Mouse (Mus musculus): ENCODE data around the gene Il18.

Gene Il18

DNA sequence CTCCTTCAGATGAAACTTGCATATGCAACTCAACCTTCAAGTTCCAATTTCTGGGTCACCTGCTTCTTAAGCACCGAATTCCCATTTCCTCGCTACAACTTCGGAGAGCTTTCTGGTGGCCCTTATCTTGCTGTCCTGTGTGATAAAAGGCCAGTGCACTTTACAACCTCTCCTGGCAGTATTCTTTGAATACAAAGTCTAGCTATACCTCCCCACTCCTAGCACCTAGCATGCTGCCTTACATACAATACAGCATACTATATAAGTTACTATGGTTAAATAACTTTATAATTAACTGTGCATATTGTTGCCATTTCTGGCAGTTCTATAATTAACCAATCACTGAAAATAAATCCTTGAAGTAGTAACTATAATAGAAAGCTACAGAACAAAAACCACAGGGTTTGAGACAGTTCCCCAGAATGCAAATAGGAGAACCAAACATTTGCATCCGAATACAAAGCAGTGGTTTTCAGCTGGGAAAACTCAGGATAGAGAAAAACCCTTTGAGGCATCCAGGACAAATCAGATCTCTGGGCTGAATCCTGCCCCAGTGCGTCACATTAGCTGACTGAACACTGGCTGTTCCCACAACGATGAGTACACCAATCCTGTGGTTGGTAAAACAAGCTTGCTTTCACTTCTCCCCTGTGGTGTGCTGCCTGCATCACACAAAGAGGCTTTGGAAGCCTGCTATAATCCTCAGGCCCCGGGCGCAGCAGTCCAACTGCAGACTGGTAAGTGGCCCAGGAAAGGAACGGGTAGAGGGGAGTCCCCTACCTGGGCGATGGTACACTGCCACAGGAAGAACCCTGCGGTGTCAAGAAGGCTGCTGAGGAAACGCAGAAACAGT lies at the start of gene Il18:
Gene Il18 (plus strand): TSS at position 587 of the 853 bp plus-strand sequence.
- H3K27me3 ChIP-seq (ENCODE audit: control insufficient read depth, insufficient read depth, low read length, poor library complexity, severe bottlenecking), result no peaks in the 10 kb centered on the region
- DNase-seq (ENCODE audit: low read depth, low spot score), result peak; percentile 68
- H3K36me3 ChIP-seq (ENCODE audit: control insufficient read depth, insufficient read depth, low read length, poor library complexity, severe bottlenecking), result no peaks in the 10 kb centered on the region

DNA sequence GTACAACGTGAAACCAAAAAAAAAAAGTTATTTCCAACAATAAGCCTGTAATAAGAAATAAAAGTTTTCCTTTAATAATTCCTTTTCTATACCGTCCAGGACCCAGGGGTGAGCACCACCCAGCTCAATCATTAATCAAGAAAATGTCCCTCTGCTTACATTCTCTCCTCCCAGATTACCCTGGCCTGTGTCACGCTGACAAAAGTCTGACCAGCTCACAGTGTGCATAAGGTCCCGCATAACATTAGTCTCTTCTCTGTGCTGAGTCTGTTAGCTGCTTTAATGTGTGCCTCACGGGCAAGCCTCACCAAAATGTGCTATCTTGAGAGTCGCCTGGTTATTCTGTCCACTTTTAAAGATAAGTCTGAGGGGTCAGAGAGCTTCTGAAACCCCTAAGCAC lies 49.2 kb upstream of the Il18 start:
- no peak for DNase-seq (ENCODE audit: low read depth, low spot score)
- Histone ChIP-seq H3K27me3 (ENCODE audit: control insufficient read depth, insufficient read depth, low read length, poor library complexity, severe bottlenecking) (no peaks in the 10 kb centered on the region), H3K36me3 (ENCODE audit: control insufficient read depth, insufficient read depth, low read length, poor library complexity, severe bottlenecking) (no peaks in the 10 kb centered on the region)

DNA sequence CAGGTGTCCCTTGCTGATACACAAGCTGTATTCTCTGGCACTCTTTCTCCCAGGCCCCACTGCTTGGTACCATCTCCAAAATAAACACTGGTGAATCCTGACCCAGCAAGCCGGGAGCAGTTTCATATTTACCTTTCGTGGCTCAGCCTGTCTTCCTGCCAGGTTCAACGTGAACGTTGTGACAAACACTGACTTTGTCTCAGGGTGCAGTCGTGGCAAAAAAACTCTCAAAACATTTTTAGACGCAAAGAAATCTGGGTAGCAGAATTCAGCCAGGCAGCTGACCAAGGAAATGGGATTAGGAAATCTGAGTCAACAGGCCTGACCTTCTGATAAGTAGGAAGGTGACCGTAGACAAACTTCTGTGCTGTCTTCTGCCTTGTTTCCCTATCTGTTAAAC lies 47.1 kb upstream of the Il18 start:
- DNase-seq (ENCODE audit: low read depth, low spot score), result no peak
- H3K36me3 ChIP-seq (ENCODE audit: control insufficient read depth, insufficient read depth, low read length, poor library complexity, severe bottlenecking), result no peaks in the 10 kb centered on the region
- no peaks in the 10 kb centered on the region; the same call in 1 of the 2 replicates for H3K27me3 ChIP-seq (ENCODE audit: control insufficient read depth, insufficient read depth, low read length, poor library complexity, severe bottlenecking)

DNA sequence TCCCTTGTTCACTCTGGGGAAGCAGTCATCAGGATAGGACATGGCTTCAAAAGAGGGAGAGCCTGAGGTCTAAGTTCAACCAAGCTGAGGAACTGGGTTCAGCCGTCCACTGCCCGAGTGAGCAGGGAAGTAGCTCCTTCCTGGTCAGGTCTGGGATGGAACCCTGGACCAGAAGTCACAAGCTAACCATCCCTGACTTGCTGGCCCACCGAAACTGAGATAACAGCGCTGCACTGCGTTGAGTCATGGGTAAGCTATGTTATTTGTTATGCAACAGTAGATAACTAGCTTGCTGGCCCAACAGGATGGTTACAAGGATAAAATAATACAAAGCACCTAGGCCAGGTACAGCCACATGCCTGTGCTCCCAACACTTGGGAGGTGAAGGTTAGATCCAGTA lies 39.2 kb upstream of the Il18 start:
- H3K27me3 ChIP-seq (ENCODE audit: control insufficient read depth, insufficient read depth, low read length, poor library complexity, severe bottlenecking), result no peaks in the 10 kb centered on the region; the same call in 1 of the 2 replicates
- no peaks in the 10 kb centered on the region for H3K36me3 ChIP-seq (ENCODE audit: control insufficient read depth, insufficient read depth, low read length, poor library complexity, severe bottlenecking)
- DNase-seq (ENCODE audit: low read depth, low spot score), result no peak

DNA sequence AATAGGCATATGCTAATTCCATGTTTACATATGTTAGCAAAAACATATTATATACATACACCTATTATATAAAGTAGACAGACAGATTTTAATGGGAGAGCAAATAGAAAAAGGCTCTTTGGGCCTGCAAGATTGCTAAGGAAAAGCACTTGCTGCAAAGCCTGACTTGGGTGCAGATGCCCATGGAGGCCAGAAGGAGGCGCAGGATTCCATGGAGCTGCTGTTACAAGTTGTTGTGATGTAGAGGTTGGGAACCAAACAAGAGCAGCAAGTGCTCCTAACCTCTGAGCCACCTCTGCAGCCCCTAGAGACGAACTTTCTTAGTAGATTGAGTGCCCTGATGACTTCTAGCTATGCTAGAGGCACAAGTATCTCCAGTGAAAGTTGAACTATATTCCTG lies 35.8 kb upstream of the Il18 start:
- no peaks in the 10 kb centered on the region for H3K27me3 ChIP-seq (ENCODE audit: control insufficient read depth, insufficient read depth, low read length, poor library complexity, severe bottlenecking)
- peak; percentile 49 for DNase-seq (ENCODE audit: low read depth, low spot score)
- H3K36me3 ChIP-seq (ENCODE audit: control insufficient read depth, insufficient read depth, low read length, poor library complexity, severe bottlenecking), result peaks cover 7% of the 10 kb centered on the region

DNA sequence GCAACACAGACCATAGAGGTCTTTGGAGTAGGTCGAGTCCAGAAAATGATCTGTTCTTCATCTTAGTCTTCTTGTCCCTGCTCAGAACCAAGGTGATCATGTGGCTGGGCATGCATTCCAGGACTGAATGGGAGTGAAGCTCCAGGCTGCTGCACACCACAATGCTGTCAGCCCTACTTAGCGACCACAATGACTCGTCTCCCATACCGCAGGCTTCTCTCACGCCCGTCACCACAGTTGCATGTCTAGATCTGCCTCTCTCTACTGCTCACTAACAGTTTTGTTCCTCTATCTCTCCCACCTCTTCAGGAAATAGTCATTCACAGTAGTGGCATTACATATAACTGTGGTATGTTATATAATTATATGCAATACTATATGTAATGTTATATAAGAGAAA lies 33.9 kb upstream of the Il18 start:
- DNase-seq (ENCODE audit: low read depth, low spot score), result no peak
- Histone ChIP-seq H3K27me3 (ENCODE audit: control insufficient read depth, insufficient read depth, low read length, poor library complexity, severe bottlenecking) (no peaks in the 10 kb centered on the region), H3K36me3 (ENCODE audit: control insufficient read depth, insufficient read depth, low read length, poor library complexity, severe bottlenecking) (peaks cover 11% of the 10 kb centered on the region)

DNA sequence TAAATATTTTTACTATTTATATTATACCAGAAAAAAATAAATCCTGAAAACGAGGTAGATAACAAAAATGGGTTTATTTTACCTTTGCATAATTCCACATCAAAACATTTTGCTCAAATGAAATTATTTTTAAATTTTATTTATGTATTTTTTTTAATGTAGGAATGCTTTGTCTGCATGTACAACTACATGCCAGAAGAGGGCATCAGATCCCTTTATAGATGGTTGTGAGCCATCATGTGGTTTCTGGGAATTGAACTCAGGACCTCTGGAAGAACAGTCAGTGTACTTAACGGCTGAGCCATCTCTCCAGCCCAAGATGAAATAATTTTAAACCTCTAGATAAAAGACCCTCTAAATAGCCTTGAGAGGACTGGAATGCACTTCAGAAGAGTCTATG lies 33.1 kb upstream of the Il18 start:
- DNase-seq (ENCODE audit: low read depth, low spot score), result no peak
- no peaks in the 10 kb centered on the region for H3K27me3 ChIP-seq (ENCODE audit: control insufficient read depth, insufficient read depth, low read length, poor library complexity, severe bottlenecking)
- H3K36me3 ChIP-seq (ENCODE audit: control insufficient read depth, insufficient read depth, low read length, poor library complexity, severe bottlenecking), result peaks cover 11% of the 10 kb centered on the region

DNA sequence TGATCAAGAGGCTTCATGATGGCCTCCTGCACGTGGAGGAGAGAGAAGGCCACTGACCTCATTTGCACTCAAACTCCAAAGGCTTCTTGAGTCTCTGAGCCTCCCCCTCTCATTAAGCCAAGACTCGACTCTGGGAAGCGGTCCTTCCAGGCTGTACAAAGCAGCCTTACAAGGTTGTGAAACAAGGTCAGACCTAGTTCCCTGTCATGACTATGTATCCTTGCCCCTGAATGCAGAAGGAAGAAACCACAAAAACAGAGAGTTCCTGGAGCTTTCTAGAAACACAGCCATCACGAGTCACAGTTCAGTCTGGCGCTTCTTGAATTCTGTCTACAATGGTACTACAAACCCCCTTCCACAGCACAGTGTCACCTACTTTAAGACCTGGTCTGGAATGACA lies 32.1 kb upstream of the Il18 start:
- Histone ChIP-seq H3K36me3 (ENCODE audit: control insufficient read depth, insufficient read depth, low read length, poor library complexity, severe bottlenecking) (peaks cover 13% of the 10 kb centered on the region), H3K27me3 (ENCODE audit: control insufficient read depth, insufficient read depth, low read length, poor library complexity, severe bottlenecking) (no peaks in the 10 kb centered on the region)
- DNase-seq (ENCODE audit: low read depth, low spot score), result no peak

DNA sequence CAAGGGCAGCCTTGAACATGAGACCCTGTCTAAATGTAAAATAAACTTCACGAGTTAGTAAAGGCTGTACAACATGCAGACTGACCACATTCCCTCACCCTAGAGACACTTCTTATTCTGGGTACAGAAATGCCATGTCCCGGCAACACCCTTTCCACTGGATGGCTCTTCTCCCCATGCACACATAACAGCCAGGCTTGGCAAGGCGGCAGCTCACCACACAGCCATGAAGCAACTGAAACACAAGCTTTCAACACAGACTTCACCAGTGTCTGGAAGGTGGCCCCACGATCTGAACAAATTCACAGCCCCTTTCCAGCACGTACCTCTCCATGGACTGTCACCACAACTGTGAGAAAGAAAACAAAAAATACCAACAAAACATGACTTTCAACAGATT lies 29.7 kb upstream of the Il18 start:
- Histone ChIP-seq H3K27me3 (ENCODE audit: control insufficient read depth, insufficient read depth, low read length, poor library complexity, severe bottlenecking) (no peaks in the 10 kb centered on the region), H3K36me3 (ENCODE audit: control insufficient read depth, insufficient read depth, low read length, poor library complexity, severe bottlenecking) (peaks cover 13% of the 10 kb centered on the region)
- no peak for DNase-seq (ENCODE audit: low read depth, low spot score)

DNA sequence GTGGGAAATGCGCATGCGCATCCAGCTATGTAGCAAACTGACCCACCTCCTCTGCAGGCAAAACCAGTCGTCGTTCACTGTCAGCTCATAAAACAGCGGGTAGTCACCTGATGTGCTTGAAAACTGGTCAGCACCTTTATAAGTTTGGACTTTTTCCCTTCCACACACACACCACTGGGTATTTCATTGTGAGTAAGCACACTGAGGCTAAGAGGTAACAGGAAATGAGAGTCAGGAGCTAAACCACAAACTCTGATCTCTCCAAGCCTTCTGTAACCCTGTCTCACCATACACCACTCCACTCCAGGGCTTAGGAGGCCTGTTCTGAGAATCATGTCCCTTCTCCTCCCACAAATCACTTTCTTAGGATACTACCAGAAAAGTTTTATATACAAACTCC lies 29.0 kb upstream of the Il18 start:
- DNase-seq (ENCODE audit: low read depth, low spot score), result no peak
- H3K36me3 ChIP-seq (ENCODE audit: control insufficient read depth, insufficient read depth, low read length, poor library complexity, severe bottlenecking), result peaks cover 13% of the 10 kb centered on the region
- H3K27me3 ChIP-seq (ENCODE audit: control insufficient read depth, insufficient read depth, low read length, poor library complexity, severe bottlenecking), result no peaks in the 10 kb centered on the region

DNA sequence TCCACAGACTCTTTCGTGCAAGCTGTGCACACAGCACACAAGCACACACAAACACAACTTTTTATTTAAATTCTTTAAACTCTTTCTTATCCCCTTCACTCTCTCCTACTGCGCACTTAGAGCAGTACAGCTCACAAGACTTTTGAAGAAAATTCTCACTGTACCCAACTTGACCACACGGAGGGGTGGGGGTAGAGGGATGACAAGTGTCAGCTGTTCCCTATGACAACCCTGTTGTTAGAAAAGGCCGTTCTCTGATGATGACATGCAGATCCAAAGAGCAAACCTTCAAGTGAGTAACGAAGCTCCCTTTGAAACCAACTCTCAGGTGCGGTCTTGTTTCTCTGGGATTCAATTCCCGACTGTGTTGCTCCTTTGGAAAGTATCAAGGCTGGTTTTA lies 26.8 kb upstream of the Il18 start:
- Histone ChIP-seq H3K36me3 (ENCODE audit: control insufficient read depth, insufficient read depth, low read length, poor library complexity, severe bottlenecking) (peaks cover 5% of the 10 kb centered on the region; the same call in 1 of the 2 replicates), H3K27me3 (ENCODE audit: control insufficient read depth, insufficient read depth, low read length, poor library complexity, severe bottlenecking) (no peaks in the 10 kb centered on the region)
- DNase-seq (ENCODE audit: low read depth, low spot score), result peak; percentile 63

DNA sequence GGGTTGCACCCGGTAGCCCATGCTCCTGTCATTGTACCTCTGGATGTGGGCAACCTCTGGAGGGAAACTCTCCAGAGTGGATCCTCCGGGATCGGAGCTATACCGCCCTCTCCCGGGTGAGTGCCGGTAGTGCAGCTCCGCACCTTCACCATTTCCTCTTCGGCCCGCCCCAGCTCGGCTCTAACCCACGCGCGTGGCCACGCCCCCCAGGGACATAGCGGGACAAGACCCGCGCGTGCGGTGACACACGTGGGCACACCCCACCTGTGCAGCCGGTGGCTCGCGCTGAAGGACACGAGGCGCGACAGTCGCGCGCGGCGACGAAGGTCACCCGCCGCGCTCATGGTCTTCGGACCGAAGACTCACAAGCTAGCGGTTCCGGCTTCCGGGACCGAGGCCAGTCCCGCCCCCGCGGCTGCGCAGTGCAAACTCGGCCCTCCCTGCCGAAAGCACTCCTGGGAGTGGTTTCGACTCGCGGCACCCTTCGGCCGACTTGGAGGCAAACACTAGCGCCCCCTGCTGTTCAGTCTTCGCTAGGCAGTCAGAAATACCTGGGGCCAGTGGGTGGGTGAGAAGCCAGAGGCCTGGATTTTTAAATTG lies 26.2 kb upstream of the Il18 start, which contains the start of gene Pts:
Gene Pts (minus strand): TSS at position 432 of the 600 bp plus-strand sequence.
- peak; percentile 99 for DNase-seq (ENCODE audit: low read depth, low spot score)
- no peaks in the 10 kb centered on the region for H3K27me3 ChIP-seq (ENCODE audit: control insufficient read depth, insufficient read depth, low read length, poor library complexity, severe bottlenecking)

DNA sequence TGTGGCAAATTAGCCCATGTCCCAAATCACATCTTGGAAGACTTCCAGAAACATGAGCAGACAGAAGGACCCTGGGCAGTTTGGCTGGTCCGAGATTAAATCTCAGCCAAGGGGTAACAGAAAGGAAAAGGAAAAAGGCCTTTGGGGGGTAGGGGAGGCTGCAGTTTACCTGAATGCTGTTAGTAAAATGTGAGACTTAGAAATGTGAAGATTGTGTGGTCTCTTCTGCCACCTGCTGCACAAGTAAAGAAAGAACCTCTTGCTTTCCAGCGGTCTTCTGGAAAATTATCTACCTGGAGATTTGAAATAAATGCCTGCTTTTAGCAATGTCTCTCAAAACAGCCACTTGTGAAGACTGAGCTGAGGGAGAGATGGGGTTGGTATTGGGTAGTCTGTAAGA lies 23.7 kb upstream of the Il18 start:
- Histone ChIP-seq H3K27me3 (ENCODE audit: control insufficient read depth, insufficient read depth, low read length, poor library complexity, severe bottlenecking) (no peaks in the 10 kb centered on the region), H3K36me3 (ENCODE audit: control insufficient read depth, insufficient read depth, low read length, poor library complexity, severe bottlenecking) (0 out of 2 replicates have a peak, but pooled peaks cover 1% of the 10 kb centered on the region)
- peak; percentile 52 for DNase-seq (ENCODE audit: low read depth, low spot score)

More for the DNA sequence above, 26.2 kb upstream of the Il18 start, which contains the start of gene Pts:
- H3K36me3 ChIP-seq (ENCODE audit: control insufficient read depth, insufficient read depth, low read length, poor library complexity, severe bottlenecking), result peaks cover 5% of the 10 kb centered on the region; the same call in 1 of the 2 replicates

DNA sequence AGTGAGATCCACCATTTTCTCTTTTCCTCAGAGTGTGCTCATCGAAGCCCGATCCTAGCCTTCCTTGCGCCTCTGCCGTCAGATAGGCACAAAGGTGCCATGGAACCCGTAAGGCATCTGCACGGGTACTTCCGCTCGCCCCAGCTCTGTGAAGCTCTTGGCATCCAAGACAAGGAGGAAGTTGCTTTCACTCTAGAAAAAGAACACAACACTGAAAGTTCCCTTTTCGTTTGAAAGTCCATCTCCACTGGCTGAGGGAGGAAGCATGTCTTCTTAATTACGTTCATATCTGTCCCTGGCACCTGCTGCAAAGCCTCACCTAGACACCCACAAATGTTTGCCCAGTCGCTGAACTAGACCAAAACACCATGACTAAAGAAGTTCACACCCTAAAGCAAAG lies 21.3 kb upstream of the Il18 start:
- peak; percentile 74 for DNase-seq (ENCODE audit: low read depth, low spot score)
- Histone ChIP-seq H3K27me3 (ENCODE audit: control insufficient read depth, insufficient read depth, low read length, poor library complexity, severe bottlenecking) (no peaks in the 10 kb centered on the region), H3K36me3 (ENCODE audit: control insufficient read depth, insufficient read depth, low read length, poor library complexity, severe bottlenecking) (no peaks in the 10 kb centered on the region)

DNA sequence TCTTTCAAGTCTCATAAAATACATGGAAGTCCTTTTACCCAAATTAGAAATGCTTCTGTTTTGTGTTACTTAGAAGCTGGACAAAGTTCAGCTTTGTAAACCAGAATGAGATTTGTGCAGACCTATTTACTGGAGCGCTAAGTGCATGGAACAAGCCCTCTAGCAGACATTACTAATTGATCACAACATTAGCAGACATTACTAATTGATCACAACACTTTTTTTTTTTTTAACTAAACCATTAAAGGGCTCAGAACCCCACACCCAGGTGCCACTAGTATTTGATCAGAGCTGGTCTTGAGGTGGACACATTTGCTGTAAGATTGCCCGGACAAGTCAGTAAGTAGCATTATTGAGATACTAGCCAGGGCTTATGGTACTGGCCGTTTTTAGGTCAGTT lies 20.8 kb upstream of the Il18 start:
- H3K36me3 ChIP-seq (ENCODE audit: control insufficient read depth, insufficient read depth, low read length, poor library complexity, severe bottlenecking), result no peaks in the 10 kb centered on the region
- no peaks in the 10 kb centered on the region for H3K27me3 ChIP-seq (ENCODE audit: control insufficient read depth, insufficient read depth, low read length, poor library complexity, severe bottlenecking)
- DNase-seq (ENCODE audit: low read depth, low spot score), result peak; percentile 57

Measured in splenic B cell, adult 2 months (primary cell).